Mouse (Mus musculus) layer of hippocampus, postnatal 10 days (tissue): ENCODE measurements around the gene Tifab. TPM values are rescaled to one million over a fixed set of nuclear protein-coding genes. Genes with fewer than 3 reads are reported as not detected.
"Not testable (repeated sequence)": the region's sequence is repeated elsewhere in the genome, so short reads cannot be mapped to it uniquely, and the experiment has no call there.

ENCODE experiments used
- DNase-seq, 2 experiments: peaks; one replicate each; pipeline ENCODE4 v3.0.0; 2021; ENCODE audit warnings: low spot score in 2 of 2
- long read RNA-seq: library from polyadenylated mRNA; stranded (forward); transcript quantifications from one replicate; pipeline ENCODE4 v2.0.0, GENCODE M21; 2023
- total RNA-seq, 2 experiments: library from RNA; stranded (reverse); gene quantifications; 2 replicates each; pipeline ENCODE4 v1.2.3; 2021

Tifab gene
- 1 to 10 TPM; 1.8 to 2.0 TPM for total RNA-seq
- long read RNA-seq, partial matches to known transcripts = 0 of 3 reads
- long read RNA-seq, other reads (novel, unspliced or antisense) = 2 of 3 reads

DNA sequence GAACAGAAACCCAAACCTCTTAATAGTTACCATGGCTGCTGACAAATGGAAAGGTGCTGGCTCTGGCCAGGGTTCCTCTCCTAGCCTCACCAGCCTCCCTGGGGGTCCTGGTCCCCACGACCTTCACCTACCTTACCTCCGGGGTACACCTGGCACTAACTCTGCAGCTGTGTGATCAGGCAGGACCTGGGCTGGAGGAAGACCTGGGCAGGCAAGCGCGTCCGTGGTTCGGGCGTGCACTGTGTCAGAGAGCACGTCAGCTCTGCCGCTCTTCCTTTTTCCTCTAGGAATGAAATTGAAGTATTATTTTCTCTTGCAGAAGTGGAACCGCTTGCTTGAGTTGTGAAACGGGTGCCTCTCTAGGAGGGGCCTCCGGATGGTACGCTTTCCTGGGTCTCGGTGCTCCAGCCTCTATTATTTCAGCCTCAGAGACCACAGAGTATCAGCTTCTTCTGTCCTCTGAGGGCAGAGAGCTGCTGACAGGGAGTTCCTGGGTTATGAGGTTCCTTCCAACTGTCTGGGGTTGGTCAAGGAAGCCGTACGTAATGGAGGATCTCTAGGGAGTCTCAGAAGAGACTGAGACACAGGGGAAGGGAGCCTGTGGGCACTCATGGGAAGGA, at the start of gene Tifab:
Gene Tifab, minus strand, starts transcription at position 470 of the 620 bp plus-strand sequence.
- DNase-seq = no peak

DNA sequence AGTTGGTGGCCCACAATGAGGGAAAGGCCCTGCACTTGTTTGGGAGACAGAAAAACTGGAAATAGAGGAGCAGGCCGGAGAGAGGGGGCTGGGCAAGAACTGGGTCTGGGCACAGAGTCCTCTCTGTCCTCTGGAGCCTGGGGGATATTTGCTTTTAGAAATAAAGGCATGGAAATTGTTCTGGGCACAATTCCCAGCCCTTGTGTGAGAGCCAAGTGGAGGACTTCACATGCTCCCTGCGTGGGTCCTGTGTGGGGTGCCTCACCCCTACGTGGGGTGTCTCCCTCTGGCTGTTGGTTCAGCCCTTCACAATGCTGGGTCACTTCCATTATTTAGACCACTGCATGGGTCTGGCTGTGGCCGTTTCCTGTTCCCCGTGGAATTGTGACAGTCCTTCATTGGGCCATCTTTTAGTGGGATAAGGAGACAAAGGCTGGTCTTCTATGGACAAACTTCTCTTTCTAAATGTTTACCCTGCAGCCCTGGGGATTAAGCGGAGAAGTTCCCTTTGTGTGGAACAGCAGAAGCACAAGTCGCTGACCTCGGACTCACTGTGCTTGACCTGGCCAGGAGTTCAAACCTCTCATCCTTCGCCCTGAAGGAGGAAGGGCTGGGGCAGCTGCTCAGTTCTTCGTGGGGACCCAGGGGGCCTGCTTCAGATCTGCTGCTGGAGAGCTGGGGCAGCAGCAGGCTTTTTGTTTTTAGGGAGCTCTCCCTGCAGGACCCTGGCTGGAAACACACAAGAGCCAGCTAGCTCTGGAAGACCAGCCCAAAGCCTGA, 47.7 kb upstream of the Tifab start:
- peak; percentile 74 to 75 for DNase-seq

DNA sequence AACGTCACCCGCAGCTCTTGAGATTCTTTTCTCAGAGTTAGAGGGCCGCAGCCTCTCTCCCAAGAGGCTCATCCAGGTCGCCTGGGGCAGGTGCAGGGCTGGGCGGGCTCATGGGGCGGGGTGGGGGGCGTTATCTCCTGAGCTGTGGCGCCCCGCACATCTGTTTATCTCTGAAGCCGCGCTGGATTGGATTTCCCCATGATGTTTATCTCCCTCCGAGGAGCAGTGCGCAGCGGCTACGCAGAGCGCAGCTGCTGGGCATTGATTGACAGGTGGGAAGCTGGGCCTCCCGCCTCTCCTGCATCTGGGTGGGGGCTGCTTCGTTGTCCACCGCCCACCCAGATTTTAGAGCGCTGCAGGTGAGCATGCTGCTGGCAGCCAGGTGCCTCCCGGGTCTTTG, 44.9 kb upstream of the Tifab start:
- no peak for DNase-seq

DNA sequence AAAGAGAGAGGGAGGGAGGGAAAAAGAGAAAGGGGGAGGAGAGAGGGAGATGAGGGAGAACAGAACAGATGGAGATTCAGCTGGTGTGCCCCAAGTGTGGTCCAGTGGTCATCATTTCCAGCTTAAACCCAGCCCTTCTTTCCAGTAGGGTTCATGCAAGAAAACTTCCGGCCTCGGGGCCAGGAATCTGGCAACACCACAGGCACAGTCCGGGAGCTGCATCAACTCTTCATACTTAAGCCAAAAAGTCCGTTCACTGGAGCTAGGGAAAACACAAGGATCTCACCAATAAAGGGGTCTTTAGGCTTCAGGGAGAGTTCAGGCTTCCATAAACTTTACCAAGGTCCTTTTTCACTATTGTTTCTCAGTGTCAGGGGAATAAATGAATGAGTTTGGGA, 44.2 kb upstream of the Tifab start:
- no peak for DNase-seq

DNA sequence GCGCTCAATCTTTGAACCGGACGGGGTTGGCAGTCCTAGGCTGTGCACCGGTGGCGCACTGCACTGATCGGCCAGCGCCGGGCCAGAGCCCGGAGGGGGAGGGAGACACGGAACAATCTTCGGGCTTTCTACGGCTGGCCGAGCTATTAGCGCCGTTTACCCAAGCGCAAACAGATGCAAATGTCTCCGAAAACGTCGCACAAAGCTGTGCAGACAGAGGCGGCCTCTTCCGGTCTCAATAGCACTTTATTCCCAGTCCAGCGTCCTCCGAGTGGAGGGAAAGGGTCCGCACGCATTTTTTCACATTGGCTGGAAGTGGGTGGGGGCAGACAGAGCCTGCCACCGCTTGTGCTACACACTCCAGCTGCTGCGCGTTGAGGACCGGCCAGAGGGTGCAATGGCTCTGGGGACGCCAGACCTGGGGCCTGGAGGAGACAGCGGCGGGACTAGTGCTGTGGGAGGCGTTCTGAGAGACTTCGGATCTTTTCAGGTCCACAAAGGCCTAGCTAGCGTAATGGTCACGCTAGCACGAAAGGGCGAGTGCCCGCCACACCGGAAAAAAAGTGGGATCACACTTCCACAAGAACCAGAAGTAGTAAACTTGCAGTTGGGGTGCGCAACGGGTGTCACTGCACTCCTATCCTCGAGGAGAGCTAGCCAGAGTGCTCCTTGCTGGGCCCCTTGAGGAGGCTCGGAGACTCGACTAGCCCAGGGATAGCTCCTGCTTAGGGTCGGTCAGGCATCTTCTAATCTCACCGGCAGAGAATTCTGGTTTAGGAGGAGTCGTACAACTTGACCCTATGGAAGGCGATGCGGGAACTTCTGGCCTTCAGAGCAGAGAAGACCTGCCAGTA, 43.5 kb upstream of the Tifab start:
- peak; percentile 48 to 61 for DNase-seq

DNA sequence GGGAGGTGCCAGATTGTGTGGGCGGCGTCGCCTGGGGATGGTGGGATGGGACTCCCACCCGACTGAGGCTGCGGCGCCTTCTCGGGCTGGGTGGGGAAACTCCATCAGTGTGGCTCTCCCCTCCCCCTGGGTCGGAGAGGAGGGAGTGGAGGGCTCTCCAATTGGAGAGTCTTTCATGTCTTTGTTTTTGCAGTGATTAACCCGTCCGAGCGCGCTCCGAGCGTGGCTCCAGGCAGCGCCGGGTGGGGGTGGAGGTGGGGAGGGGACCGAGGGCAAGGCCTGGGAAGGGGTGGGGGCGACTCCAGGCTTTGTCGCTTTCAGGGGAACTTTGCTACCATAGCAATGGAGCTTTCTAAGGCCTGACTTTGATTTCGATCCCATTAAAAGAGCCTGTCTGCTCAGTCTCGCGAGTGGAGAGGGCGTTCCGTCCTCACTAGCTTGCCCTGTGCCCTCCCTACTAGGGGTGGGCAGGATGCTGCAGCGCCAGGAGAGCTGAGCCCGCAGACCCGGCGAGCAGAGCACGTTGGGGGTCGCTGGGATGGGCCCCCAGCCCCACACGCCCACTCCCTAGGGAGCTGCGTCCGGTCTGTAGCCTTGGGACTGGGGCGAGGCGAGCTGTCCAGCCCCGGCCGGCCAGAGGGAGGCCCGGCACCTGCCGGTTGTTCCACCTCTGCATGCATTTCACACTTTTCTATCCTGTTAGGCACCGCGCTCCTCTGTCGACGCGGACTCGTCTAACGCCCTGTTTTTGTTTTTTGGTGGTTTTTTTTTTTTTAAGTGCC, 42.6 kb upstream of the Tifab start:
- peak; percentile 58 to 69 for DNase-seq

DNA sequence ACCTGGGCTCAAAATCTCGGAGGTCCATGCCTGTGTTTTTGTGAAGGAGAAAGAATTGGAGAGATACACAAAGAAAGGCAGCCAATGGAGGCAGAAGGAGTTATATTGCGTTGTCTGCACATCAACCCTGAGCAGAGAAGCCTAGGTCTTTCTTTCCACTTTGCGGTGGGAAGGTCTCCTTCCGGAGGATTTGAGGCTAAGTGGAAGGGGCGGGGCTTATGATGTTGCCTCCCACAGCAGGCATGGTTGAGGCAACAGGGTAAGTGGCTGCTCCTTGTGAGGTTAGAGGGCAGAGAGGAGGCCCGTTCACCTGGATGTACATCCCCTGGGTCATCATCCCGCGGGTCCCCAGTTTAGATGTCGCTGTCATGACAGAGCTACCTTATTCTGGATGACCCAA, 40.6 kb upstream of the Tifab start:
- DNase-seq = no peak

DNA sequence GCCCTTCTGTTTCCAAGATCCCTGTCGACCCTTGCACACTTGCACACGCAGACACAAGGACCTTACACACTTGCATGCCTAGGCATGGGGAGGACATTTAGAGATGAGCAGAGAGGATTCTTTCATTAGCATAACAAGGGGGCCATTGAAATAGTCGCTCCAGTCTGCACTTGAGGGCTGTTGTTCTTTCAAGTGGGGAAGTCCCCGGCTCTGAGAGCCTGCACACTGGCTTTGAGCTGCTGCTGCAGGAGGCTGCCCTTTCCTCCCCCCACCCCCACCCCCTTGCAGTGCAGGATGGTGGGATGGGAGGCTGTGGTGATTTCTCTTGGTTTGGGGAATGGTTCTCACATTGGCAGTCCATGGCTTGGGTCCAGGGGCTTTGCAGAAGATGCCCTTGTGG, 37.4 kb upstream of the Tifab start:
- no peak for DNase-seq

DNA sequence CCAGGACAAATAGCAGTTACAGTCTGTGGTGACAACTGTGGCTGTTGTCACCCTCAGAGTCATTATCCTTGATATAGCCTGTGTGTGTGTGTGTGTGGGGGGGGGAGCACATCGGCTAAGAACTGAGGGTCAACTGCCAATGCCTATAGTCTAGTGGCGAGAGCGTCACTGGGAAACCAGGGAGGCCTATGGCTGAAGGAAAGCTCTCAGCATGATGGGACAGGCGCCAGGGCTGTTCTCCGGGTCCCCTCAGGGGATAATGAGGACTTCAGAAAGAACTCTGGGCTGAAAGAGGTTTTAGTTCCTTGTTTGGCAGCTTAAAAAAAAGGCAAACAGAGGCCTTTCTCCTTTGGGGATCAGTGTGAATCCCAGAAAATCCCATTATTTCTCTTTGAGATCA, 35.9 kb upstream of the Tifab start:
- DNase-seq = peak in 1 of 2 experiments; percentile 39

DNA sequence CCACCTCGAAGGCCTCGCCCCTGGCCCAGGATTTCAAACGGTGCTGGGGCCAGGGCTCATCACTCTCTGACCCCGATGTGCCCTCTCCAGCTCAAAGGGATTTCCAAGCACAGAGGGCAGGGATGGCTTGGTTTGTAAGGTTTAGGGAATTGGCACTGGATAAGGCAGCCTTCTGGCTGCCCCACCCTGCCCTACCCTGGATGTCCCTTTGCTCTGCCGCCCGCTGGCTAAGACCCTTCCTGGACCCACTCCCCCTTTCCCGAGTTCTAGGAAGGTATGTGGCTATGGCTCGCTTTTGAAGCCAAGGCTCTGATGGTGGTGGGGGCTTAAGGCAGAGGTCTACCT, 30.4 kb upstream of the Tifab start:
- DNase-seq = no peak

DNA sequence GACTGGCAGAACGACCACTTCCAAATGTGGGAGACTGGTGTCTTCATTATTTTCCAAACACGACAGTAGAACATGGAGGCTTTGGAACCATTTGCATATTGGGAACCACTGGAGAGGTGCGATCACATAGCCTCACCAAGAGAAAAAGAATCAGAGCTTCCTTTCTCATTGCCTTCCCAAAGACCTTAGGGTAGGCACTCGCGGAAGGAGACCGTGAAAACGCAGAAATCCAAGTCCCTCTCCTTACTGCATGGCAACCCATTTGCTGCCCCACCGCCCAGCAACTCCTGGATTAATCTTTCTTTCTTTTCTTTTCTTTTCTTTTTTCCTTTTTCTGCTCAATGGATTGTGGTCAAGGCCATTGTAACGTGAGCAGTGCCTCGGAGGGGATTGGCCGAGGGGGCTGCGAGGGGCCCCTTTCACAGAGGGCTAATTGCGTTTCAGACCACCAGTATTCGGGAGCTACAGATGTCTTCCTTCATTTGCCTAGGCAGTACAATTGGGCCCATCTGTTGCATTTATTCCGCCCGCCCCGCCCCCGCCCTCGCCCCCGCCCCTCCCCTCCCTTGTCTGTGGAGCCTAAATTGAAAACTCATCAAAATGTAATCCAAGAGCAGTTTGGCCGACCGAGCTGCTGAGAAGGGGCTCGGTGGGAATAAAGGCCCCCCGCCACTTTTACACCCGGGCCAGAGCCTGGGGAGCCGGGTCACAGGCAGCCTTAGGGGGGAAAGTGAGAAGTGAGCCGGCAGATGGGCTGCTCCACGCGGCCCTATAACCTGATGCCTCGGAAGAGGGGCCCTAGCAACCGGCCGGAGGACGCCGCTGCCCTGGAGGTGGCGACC, 29.8 kb upstream of the Tifab start:
- peak in 1 of 2 experiments; percentile 31 for DNase-seq

DNA sequence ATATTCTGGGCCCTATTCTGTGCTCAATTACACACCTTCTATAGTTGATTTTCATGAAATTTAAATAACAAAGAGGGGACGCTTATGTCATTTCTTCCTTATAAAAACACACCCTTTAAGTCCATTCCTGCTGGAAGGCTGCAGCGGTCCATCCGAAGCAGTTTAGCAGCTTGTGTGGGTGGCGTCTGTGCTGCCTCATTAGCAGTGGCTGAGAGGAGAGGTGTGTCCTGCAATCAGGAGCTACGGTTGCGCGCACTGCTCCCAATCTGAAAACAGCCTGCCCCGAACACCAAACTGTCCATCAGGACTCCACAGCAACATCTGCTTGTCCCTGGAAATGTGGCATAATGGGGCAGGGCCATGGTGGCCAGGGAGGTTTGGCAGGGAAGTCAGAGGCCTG, 20.8 kb upstream of the Tifab start:
- DNase-seq = no peak

DNA sequence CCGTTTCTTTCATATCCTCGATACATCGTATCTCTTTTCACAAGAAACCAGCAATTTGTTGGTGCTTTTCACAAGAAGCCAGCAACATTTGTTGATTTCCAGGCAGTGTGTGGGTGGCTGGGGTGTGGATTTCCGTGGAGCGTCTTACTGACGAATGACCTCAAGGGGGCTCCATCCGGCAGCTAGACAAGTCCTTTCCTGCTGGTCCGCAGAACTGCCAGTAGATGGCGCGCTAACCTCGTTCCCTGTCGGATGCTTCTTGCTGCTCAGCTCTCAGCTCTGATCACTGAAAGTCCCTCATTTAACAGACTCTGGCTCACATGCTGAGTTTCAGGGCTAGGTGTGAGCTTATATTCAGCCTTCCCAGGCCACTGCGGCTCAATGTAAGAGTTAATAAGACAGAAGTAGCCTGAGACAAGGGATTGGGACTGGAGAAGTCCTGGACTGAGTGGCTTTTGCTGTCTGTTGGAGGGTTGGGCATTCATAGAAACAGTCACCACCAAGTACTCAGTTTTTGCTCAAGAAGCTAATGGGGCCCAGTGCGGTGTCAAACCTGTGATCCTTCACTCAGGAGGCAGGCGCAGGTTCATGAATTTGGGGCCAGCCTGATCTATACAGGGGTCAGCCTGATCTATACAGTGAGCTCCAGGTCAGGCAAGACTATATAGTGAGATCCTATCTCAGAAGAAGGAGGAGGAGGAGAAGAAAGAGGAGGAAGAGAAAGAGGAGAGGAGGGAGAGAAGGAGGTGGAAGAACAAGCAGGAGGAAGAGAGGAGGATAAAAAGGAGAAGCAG, 19.0 kb upstream of the Tifab start:
- peak; percentile 95 to 96 for DNase-seq

DNA sequence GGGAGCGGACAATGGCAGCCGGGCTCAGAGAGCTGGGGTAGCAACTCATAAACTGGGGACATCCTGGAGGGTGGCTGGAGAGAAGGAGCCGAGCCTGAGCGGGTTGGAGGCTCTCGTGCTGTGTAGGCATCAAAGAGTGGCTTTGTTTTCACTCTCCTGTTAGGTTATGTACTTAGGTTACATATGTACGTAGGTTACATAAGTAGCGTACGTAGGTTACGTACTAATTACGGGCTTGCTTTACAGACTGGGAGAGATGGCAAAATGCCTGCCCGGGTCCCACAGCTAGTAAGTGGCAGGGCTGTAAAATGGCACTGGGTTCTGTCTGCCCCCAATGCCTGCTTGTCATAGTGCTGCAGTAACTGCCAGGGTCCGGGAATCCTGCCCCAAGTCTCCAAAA, 18.3 kb upstream of the Tifab start:
- no peak for DNase-seq

DNA sequence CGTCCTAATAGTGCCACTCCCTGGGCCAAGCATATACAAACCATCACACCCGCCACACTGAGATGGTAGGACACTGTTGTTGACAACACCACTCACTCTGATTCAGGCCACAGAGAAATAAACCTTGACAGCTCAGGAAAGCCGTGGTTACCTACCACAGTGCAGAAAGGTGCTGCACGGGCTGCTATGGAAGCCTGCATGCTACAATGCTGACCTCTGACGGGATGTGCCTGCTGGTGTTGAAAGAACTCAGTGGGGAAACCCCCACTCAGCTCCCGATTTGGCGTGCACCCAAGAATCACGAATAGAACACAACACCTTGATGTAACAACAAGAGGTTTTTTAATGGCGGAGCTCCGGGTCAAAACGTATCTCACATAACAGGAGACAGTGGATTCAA, 17.1 kb upstream of the Tifab start:
- not testable (repeated sequence) for DNase-seq

DNA sequence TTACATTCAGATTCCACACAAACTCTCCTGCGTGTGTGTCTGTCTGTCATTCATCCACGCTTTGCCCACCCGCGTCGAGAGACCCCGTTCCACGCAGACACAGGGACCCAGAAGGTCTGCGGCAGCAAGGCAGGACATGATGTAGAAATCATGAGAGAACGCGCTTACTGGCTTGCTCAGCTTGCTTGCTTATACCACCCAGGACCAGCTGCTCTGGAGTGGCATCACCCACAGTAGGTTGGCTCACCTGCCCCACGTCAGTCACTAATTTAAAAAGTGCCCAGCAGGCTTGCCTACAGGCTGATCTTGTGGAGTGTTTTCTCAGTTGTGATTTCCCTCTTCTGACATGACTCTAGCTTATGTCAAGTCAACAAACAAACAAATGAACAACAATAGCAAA, 15.5 kb upstream of the Tifab start:
- DNase-seq = not testable (repeated sequence)

DNA sequence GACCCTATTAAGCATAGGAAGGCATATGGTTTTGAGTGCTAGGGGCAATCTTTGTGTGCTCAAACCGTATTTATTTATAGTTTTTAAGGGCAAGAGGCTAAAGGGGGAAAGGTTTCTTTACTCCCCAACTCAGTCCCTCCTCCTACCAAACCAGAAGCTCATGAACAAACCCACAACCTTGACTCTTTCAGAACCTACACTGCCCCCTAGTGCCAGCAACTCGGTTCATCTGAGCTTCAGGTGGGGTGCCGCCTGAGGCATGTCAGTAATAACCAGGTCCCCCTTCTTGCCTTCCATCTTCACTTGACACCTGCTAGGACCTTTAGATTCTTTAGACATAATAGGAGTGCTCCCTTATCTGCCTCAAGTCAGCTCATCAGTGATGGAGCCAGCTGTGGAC, 12.5 kb upstream of the Tifab start:
- no peak for DNase-seq

DNA sequence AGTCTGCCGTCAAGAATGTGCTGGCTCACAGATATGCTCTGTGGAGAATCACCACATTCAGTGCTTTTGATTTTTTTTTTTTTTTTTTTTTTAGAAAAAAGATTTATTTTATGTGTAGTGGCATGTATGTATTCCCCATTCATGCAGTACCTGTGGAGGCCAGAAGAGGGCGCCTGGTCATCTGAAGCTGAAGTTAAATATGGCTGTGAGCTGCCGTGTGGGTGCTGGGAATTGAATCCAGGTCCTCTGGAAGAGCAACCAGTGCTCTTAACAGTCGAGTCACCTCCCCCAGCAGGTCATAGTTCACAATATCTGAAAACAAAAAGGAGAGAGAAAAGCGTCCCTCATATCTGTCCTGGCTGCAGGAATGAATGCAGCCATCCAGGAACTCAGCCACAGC, 11.0 kb upstream of the Tifab start:
- no peak for DNase-seq

DNA sequence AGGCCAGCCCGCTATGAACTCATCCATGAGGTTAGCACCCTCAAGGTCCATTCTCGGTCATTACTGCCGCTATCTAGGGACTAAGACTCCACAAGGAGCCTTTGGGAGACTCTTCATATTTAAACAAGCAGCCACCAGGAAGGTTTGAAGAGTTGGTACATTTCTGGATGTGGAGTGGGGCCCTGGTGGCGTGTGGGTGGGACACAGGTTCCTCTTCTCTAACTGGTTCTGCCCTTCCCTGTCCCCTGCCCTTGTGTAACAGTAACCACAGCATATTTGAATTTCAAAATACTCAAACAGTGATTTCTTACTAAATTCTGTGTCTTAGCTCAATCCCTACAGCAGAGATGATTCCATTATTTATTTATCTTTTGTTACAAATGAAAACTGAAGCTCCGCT, 5.0 kb upstream of the Tifab start:
- DNase-seq = no peak
